Mouse (Mus musculus): ENCODE measurements around the gene Tubg2. TPM values are rescaled to one million over a fixed set of nuclear protein-coding genes. Genes with fewer than 3 reads are reported as not detected.
A peak's percentile ranks its signal among the peaks of the same experiment; 100 is the strongest.

Tubg2 gene
- total and polyA plus RNA-seq, 3 experiments: 2.1 to 10.5 (median 4.7) TPM

- TF ChIP-seq RCOR1 (conservative IDR thresholded peaks at IDR 0.05; ENCODE audit: low read depth, low read length) (no peak), JUND (conservative IDR thresholded peaks at IDR 0.05; ENCODE audit: low read depth, low read length) (no peak), ZKSCAN1 (IDR thresholded peaks at IDR 0.05; ENCODE audit: borderline replicate concordance, low read depth, low read length) (no peak), ZC3H11A (IDR thresholded peaks at IDR 0.05; ENCODE audit: low read depth, low read length) (no peak)
- peaks cover 6 to 16% of the 10 kb centered on the region in 2 experiments for H3K36me3 ChIP-seq (replicated peaks in 1 of 2; ENCODE audit: control insufficient read depth in 1 of 2, insufficient read depth in 1 of 2, low read length in 1 of 2)
- DNase-seq (ENCODE audit: extremely low read depth): no peak
- no peak overlapping the region for H3K4me3 ChIP-seq (replicated peaks in 1 of 3; ENCODE audit: low read depth in 2 of 3, low read length in 2 of 3, poor library complexity in 1 of 3)
- H3K4me1 ChIP-seq (ENCODE audit: control insufficient read depth in 1 of 2, insufficient read depth in 2 of 2): peaks cover 13 to 29% of the 10 kb centered on the region in 2 experiments
- H3K4me2 ChIP-seq (ENCODE audit: insufficient read depth, low read depth, poor library complexity, severe bottlenecking): no peak overlapping the region
- no peak overlapping the region for H3K27ac ChIP-seq (ENCODE audit: insufficient read depth, low read depth)
- H3K9me3 ChIP-seq (replicated peaks; ENCODE audit: low read length): peaks cover 18% of the 10 kb centered on the region
- H3K79me2 ChIP-seq (replicated peaks; ENCODE audit: control insufficient read depth, extremely low read depth, insufficient read depth, poor library complexity, severe bottlenecking): no peaks in the 10 kb centered on the region
- no peaks in the 10 kb centered on the region for H3K27me3 ChIP-seq (replicated peaks)
- dilution Hi-C loops (cut with MboI; ENCODE audit: extremely low pct_ligation_motif_present, extremely low pct_unique_long_range_greater_than_20kb, low sequenced_read_pairs) (no loop called here), in situ Hi-C loops (cut with MboI; ENCODE audit: low pct_ligation_motif_present, low pct_unique_long_range_greater_than_20kb, low sequenced_read_pairs) (no loop called here)
- no peak overlapping the region for H3K9ac ChIP-seq (ENCODE audit: insufficient read depth, low read depth)
These were observed 24.5 kb upstream of the Tubg2 start for GRCm38 (mm10) chr11:101131187-101131586.

- TF ChIP-seq GABPA (IDR thresholded peaks at IDR 0.05; ENCODE audit: insufficient replicate concordance, low read depth, low read length): no peak
- TF ChIP-seq MXI1 (IDR thresholded peaks at IDR 0.05; ENCODE audit: low read depth, low read length): no peak
- TF ChIP-seq BHLHE40 (IDR thresholded peaks at IDR 0.05; ENCODE audit: low read depth, low read length): no peak
- TF ChIP-seq IRF4 (IDR thresholded peaks at IDR 0.05; ENCODE audit: low read depth, low read length): no peak
- peak; percentile 42 for TF ChIP-seq RAD21 (IDR thresholded peaks at IDR 0.05; ENCODE audit: low read depth, low read length)
- TF ChIP-seq HCFC1 (IDR thresholded peaks at IDR 0.05; ENCODE audit: low read depth, low read length): no peak
- peak; percentile 27 to 64; a peak in 3 of 4 replicates for TF ChIP-seq CTCF (conservative IDR thresholded peaks at IDR 0.05 in 1 of 2, IDR thresholded peaks at IDR 0.05 in 1 of 2; ENCODE audit: low read depth in 2 of 2, low read length in 2 of 2)
- peak; percentile 55 for TF ChIP-seq SMC3 (IDR thresholded peaks at IDR 0.05; ENCODE audit: low read depth, low read length)
- no peak for TF ChIP-seq ELF1 (IDR thresholded peaks at IDR 0.05; ENCODE audit: low read depth, low read length)
- peaks cover 13% of the 10 kb centered on the region for H3K9me3 ChIP-seq (replicated peaks; ENCODE audit: low read length)
- dilution Hi-C loops (cut with MboI; ENCODE audit: extremely low pct_ligation_motif_present, extremely low pct_unique_long_range_greater_than_20kb, low sequenced_read_pairs) (no loop called here), in situ Hi-C loops (cut with MboI; ENCODE audit: low pct_ligation_motif_present, low pct_unique_long_range_greater_than_20kb, low sequenced_read_pairs) (no loop called here)
- no peak overlapping the region for H3K27ac ChIP-seq (ENCODE audit: insufficient read depth, low read depth)
- H3K27me3 ChIP-seq (replicated peaks): no peaks in the 10 kb centered on the region
- peak; percentile 67 for DNase-seq (ENCODE audit: extremely low read depth)
- no peak overlapping the region for H3K9ac ChIP-seq (ENCODE audit: insufficient read depth, low read depth)
- no peak overlapping the region for H3K4me2 ChIP-seq (ENCODE audit: insufficient read depth, low read depth, poor library complexity, severe bottlenecking)
- peaks cover 13 to 29% of the 10 kb centered on the region in 2 experiments for H3K4me1 ChIP-seq (ENCODE audit: control insufficient read depth in 1 of 2, insufficient read depth in 2 of 2)
- H3K36me3 ChIP-seq (replicated peaks in 1 of 2; ENCODE audit: control insufficient read depth in 1 of 2, insufficient read depth in 1 of 2, low read length in 1 of 2): peaks cover under 1 to 11% of the 10 kb centered on the region in 2 experiments
- no peak overlapping the region for H3K4me3 ChIP-seq (replicated peaks in 1 of 3; ENCODE audit: low read depth in 2 of 3, low read length in 2 of 3, poor library complexity in 1 of 3)
- no peaks in the 10 kb centered on the region for H3K79me2 ChIP-seq (replicated peaks; ENCODE audit: control insufficient read depth, extremely low read depth, insufficient read depth, poor library complexity, severe bottlenecking)
These were observed 24.0 kb upstream of the Tubg2 start for GRCm38 (mm10) chr11:101131701-101132100.

DNA sequence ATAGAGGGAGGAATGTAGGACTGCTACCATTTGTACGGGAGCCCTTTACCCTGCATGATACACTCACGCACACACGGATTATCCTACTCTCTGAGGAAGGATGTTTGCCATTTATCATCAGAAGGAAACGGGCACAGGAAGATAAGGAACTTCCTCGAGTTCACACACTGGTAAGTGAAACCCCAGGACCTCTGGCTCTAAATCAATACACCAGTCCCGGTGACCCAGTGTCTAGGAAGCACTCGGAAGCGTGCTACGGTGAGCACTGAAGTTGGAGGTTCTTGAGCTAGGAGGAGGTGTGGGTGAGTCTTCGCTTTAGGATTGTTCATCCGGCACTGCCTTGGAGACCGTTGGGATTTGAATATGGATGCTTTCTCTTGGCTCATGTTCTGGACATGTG, 22.7 kb upstream of the Tubg2 start:
- Histone ChIP-seq H3K79me2 (replicated peaks; ENCODE audit: control insufficient read depth, extremely low read depth, insufficient read depth, poor library complexity, severe bottlenecking) (no peaks in the 10 kb centered on the region), H3K4me2 (ENCODE audit: insufficient read depth, low read depth, poor library complexity, severe bottlenecking) (no peak overlapping the region), H3K27me3 (replicated peaks) (no peaks in the 10 kb centered on the region), H3K9ac (ENCODE audit: insufficient read depth, low read depth) (no peak overlapping the region), H3K27ac (ENCODE audit: insufficient read depth, low read depth) (no peak overlapping the region), H3K36me3 (replicated peaks in 1 of 2; ENCODE audit: control insufficient read depth in 1 of 2, insufficient read depth in 1 of 2, low read length in 1 of 2) (no peaks in the 10 kb centered on the region), H3K9me3 (replicated peaks; ENCODE audit: low read length) (peaks cover 7% of the 10 kb centered on the region), H3K4me3 (replicated peaks in 1 of 3; ENCODE audit: low read depth in 2 of 3, low read length in 2 of 3, poor library complexity in 1 of 3) (no peak overlapping the region), H3K4me1 (ENCODE audit: control insufficient read depth in 1 of 2, insufficient read depth in 2 of 2) (peaks cover 13 to 29% of the 10 kb centered on the region in 2 experiments)
- dilution Hi-C loops (cut with MboI; ENCODE audit: extremely low pct_ligation_motif_present, extremely low pct_unique_long_range_greater_than_20kb, low sequenced_read_pairs): no loop called here
- TF ChIP-seq JUN (IDR thresholded peaks at IDR 0.05; ENCODE audit: insufficient read depth, low read depth, low read length) (no peak), TCF12 (IDR thresholded peaks at IDR 0.05; ENCODE audit: low read depth, low read length) (no peak), ZKSCAN1 (IDR thresholded peaks at IDR 0.05; ENCODE audit: borderline replicate concordance, low read depth, low read length) (no peak), ELF1 (IDR thresholded peaks at IDR 0.05; ENCODE audit: low read depth, low read length) (no peak), KAT2A (IDR thresholded peaks at IDR 0.05; ENCODE audit: insufficient replicate concordance, low read length) (no peak), CTCF (conservative IDR thresholded peaks at IDR 0.05 in 1 of 2, IDR thresholded peaks at IDR 0.05 in 1 of 2; ENCODE audit: low read depth in 2 of 2, low read length in 2 of 2) (no peak), MAZ (IDR thresholded peaks at IDR 0.05; ENCODE audit: low read depth, low read length) (no peak), RAD21 (IDR thresholded peaks at IDR 0.05; ENCODE audit: low read depth, low read length) (no peak), MAFK (IDR thresholded peaks at IDR 0.05; ENCODE audit: insufficient replicate concordance, low read length) (no peak), TBP (conservative IDR thresholded peaks at IDR 0.05; ENCODE audit: low read depth, low read length) (no peak), MEF2A (IDR thresholded peaks at IDR 0.05; ENCODE audit: borderline replicate concordance, low read depth, low read length) (no peak), JUND (conservative IDR thresholded peaks at IDR 0.05; ENCODE audit: low read depth, low read length) (no peak), MXI1 (IDR thresholded peaks at IDR 0.05; ENCODE audit: low read depth, low read length) (no peak), E2F4 (IDR thresholded peaks at IDR 0.05; ENCODE audit: insufficient replicate concordance, low read depth, low read length) (no peak), ZMIZ1 (IDR thresholded peaks at IDR 0.05; ENCODE audit: low read depth, low read length) (no peak), SMC3 (IDR thresholded peaks at IDR 0.05; ENCODE audit: low read depth, low read length) (no peak)
- DNase-seq (ENCODE audit: extremely low read depth): no peak
- in situ Hi-C loops (cut with MboI; ENCODE audit: low pct_ligation_motif_present, low pct_unique_long_range_greater_than_20kb, low sequenced_read_pairs): no loop called here

Measured in CH12.LX (cell line).